ENCODE assay signal across 15 mouse cellular contexts in genomic region chr1:93211019-93211418, GRCm38 (mm10). TPM values are rescaled to one million over a fixed set of nuclear protein-coding genes. Genes with fewer than 3 reads are reported as not detected.
A peak's percentile ranks its signal among the peaks of the same experiment; 100 is the strongest.
DNase-seq lines count a peak whose midpoint lies in the region; ATAC-seq and TF ChIP-seq lines count a peak whose summit lies in the region.
"Had no signal": no experiment of that assay in that cellular context is flagged by ENCODE, and none has a peak within 500 bp of the region (broad histone marks: within the 10 kb centered on the region; RNA-seq: fewer than 3 reads in every experiment).

No protein-coding gene starts in this region.

- H3K4me3 ChIP-seq in intestine, embryonic 14.5 days (ENCODE audit: low read depth, low read length) = no peak overlapping the region
- H3K4me3 ChIP-seq in intestine, postnatal 0 days (ENCODE audit: low read depth, low read length) = no peak overlapping the region
- peak overlapping the region; percentile 32; the same call in 1 of the 2 replicates for H3K4me3 ChIP-seq in E14TG2a.4 (replicated peaks; ENCODE audit: low read length)
- H3K4me3 ChIP-seq in limb, embryonic 11.5 days (ENCODE audit: low read depth, low read length) = no peak overlapping the region
- no peak overlapping the region for H3K4me3 ChIP-seq in cerebellum, adult 2 months (replicated peaks; ENCODE audit: insufficient read depth, low read depth, low read length)
- H3K4me3 ChIP-seq: forebrain, embryonic 12.5 days had no signal

- H3K9ac ChIP-seq in intestine, embryonic 14.5 days (ENCODE audit: low read length) = no peak overlapping the region
- no peak overlapping the region for H3K9ac ChIP-seq in intestine, postnatal 0 days (ENCODE audit: low read depth, low read length)
- no peak overlapping the region for H3K9ac ChIP-seq in limb, embryonic 11.5 days (ENCODE audit: low read length)
- H3K9ac ChIP-seq: forebrain, embryonic 12.5 days had no signal

- TF ChIP-seq CTCF in intestine, postnatal 0 days (IDR thresholded peaks at IDR 0.05; ENCODE audit: low read depth) = no peak
- TF ChIP-seq CTCF in E14TG2a.4 (conservative IDR thresholded peaks at IDR 0.05; ENCODE audit: low read length) = no peak
- TF ChIP-seq CTCF in cerebellum, adult 2 months (IDR thresholded peaks at IDR 0.05; ENCODE audit: borderline replicate concordance, insufficient read depth, low read depth, low read length) = no peak

- no peak for ATAC-seq in intestine, embryonic 14.5 days (replicated peaks; ENCODE audit: low FRiP score, low TSS enrichment, low read depth)
- no peak for ATAC-seq in intestine, postnatal 0 days
- ATAC-seq in limb, embryonic 11.5 days (ENCODE audit: insufficient number of reproducible peaks, low FRiP score, low TSS enrichment, low read depth) = no peak

- H3K36me3 ChIP-seq in intestine, embryonic 14.5 days (ENCODE audit: control insufficient read depth, insufficient read depth, low read length) = no peaks in the 10 kb centered on the region
- H3K36me3 ChIP-seq in intestine, postnatal 0 days (ENCODE audit: control insufficient read depth, insufficient read depth) = no peaks in the 10 kb centered on the region
- peaks cover 20% of the 10 kb centered on the region; the same call in 1 of the 2 replicates for H3K36me3 ChIP-seq in E14TG2a.4 (ENCODE audit: insufficient read depth, low read length)
- no peaks in the 10 kb centered on the region for H3K36me3 ChIP-seq in limb, embryonic 11.5 days (ENCODE audit: control insufficient read depth, insufficient read depth, low read length)
- H3K36me3 ChIP-seq: forebrain, embryonic 12.5 days had no signal

- H3K27ac ChIP-seq in intestine, embryonic 14.5 days (ENCODE audit: low read depth) = peak overlapping the region; percentile 39; the same call in 1 of the 2 replicates
- H3K27ac ChIP-seq in intestine, postnatal 0 days (ENCODE audit: low read depth, low read length) = no peak overlapping the region
- peak overlapping the region; percentile 74; the same call in 1 of the 2 replicates for H3K27ac ChIP-seq in limb, embryonic 11.5 days (replicated peaks; ENCODE audit: low read depth, low read length)
- H3K27ac ChIP-seq in cerebellum, adult 2 months (ENCODE audit: insufficient read depth, low read length) = no peak overlapping the region

- WGBS in intestine, embryonic 14.5 days = 70% methylated on average over 11 of the region's 11 CpGs
- 74% methylated on average over 11 of the region's 11 CpGs for WGBS in intestine, postnatal 0 days
- WGBS in limb, embryonic 11.5 days = 91% methylated on average over 11 of the region's 11 CpGs
- 65% methylated on average over 11 of the region's 11 CpGs for WGBS in cerebellum, adult 2 months

- TF ChIP-seq POLR2A in cerebellum, adult 2 months (IDR thresholded peaks at IDR 0.05; ENCODE audit: borderline replicate concordance, insufficient read depth, low read length) = no peak

- DNase-seq in intestine, embryonic 14.5 days (ENCODE audit: low spot score) = no peak
- DNase-seq in MN1 (ENCODE audit: low spot score) = peak; percentile 22
- DNase-seq in limb, embryonic 11.5 days (ENCODE audit: low spot score) = no peak
- no peak for DNase-seq in cerebellum, adult 2 months
- no peak for DNase-seq in gastrocnemius, postnatal 10 days
- DNase-seq: right cerebral cortex, postnatal 4 days had no signal

- H3K27me3 ChIP-seq in intestine, embryonic 14.5 days (replicated peaks; ENCODE audit: control insufficient read depth, insufficient read depth, low read length) = no peaks in the 10 kb centered on the region
- H3K27me3 ChIP-seq in intestine, postnatal 0 days (replicated peaks; ENCODE audit: control insufficient read depth, insufficient read depth, low read length) = no peaks in the 10 kb centered on the region
- H3K27me3 ChIP-seq in E14TG2a.4 (ENCODE audit: insufficient read depth, low read length) = 0 out of 2 replicates have a peak, but pooled peaks cover 3% of the 10 kb centered on the region
- H3K27me3 ChIP-seq in limb, embryonic 11.5 days (ENCODE audit: control insufficient read depth, insufficient read depth, low read length) = no peaks in the 10 kb centered on the region
- H3K27me3 ChIP-seq in cerebellum, adult 2 months (ENCODE audit: control insufficient read depth, insufficient read depth, low read length) = no peaks in the 10 kb centered on the region
- H3K27me3 ChIP-seq: forebrain, embryonic 12.5 days had no signal

- no peaks in the 10 kb centered on the region for H3K9me3 ChIP-seq in intestine, embryonic 14.5 days (ENCODE audit: control insufficient read depth, low read length)
- H3K9me3 ChIP-seq in intestine, postnatal 0 days (ENCODE audit: control insufficient read depth) = no peaks in the 10 kb centered on the region
- no peaks in the 10 kb centered on the region for H3K9me3 ChIP-seq in E14TG2a.4 (ENCODE audit: low read length)
- H3K9me3 ChIP-seq in limb, embryonic 11.5 days (ENCODE audit: control insufficient read depth, low read length) = no peaks in the 10 kb centered on the region
- H3K9me3 ChIP-seq: forebrain, embryonic 12.5 days had no signal

- H3K4me1 ChIP-seq in intestine, embryonic 14.5 days (replicated peaks; ENCODE audit: control insufficient read depth, insufficient read depth, low read length) = peaks cover 26% of the 10 kb centered on the region
- peaks cover 6% of the 10 kb centered on the region; the same call in 1 of the 2 replicates for H3K4me1 ChIP-seq in intestine, postnatal 0 days (replicated peaks; ENCODE audit: control insufficient read depth, insufficient read depth, low read length)
- peaks cover 100% of the 10 kb centered on the region for H3K4me1 ChIP-seq in E14TG2a.4 (replicated peaks; ENCODE audit: low read depth, low read length)
- H3K4me1 ChIP-seq in limb, embryonic 11.5 days (ENCODE audit: control insufficient read depth, insufficient read depth, low read length) = peaks cover 38% of the 10 kb centered on the region
- peaks cover 7% of the 10 kb centered on the region for H3K4me1 ChIP-seq in cerebellum, adult 2 months (ENCODE audit: control insufficient read depth, insufficient read depth, low read length)

- H3K4me2 ChIP-seq in intestine, embryonic 14.5 days (ENCODE audit: low read length) = no peak overlapping the region
- H3K4me2 ChIP-seq in intestine, postnatal 0 days (replicated peaks; ENCODE audit: low read depth) = no peak overlapping the region
- no peak overlapping the region for H3K4me2 ChIP-seq in limb, embryonic 11.5 days (ENCODE audit: low read depth, severe bottlenecking)
- H3K4me2 ChIP-seq: forebrain, embryonic 12.5 days had no signal

RNA-seq across cellular contexts. Expression of gene Sned1, which starts 24.6 kb away (rescaled TPM):
- 4.9 and 5.3 TPM in 2 replicates for polyA plus RNA-seq in intestine, embryonic 14.5 days (2014; fragmentation: Nextera tagmentation; extraction: Ambion mirVana)
- polyA plus RNA-seq in intestine, postnatal 0 days (2015; fragmentation: Nextera tagmentation; extraction: Ambion mirVana) = 0.81 and 1.0 TPM in 2 replicates
- 15.0 and 17.5 TPM in 2 replicates for polyA plus RNA-seq in limb, embryonic 11.5 days (2014; fragmentation: Nextera tagmentation; extraction: Ambion mirVana)
- 18.5 and 20.6 TPM in 2 replicates for polyA plus RNA-seq in cerebellum, adult 2 months (2012; rRNA removed)
- total RNA-seq in gastrocnemius, postnatal 10 days (2021) = 1 to 10 TPM; 5.9 to 9.7 TPM

RNA-seq across cellular contexts. Expression of gene Crocc2, which starts 42.5 kb away (rescaled TPM):
- 0.04 and 0.16 TPM in 2 replicates for polyA plus RNA-seq in intestine, embryonic 14.5 days (2014; fragmentation: Nextera tagmentation; extraction: Ambion mirVana)
- 0.04 TPM in 1 of 2 replicates, not detected in the other for polyA plus RNA-seq in intestine, postnatal 0 days (2015; fragmentation: Nextera tagmentation; extraction: Ambion mirVana)
- polyA plus RNA-seq in limb, embryonic 11.5 days (2014; fragmentation: Nextera tagmentation; extraction: Ambion mirVana) = 0.28 and 0.32 TPM in 2 replicates
- 0.28 and 0.54 TPM in 2 replicates for polyA plus RNA-seq in cerebellum, adult 2 months (2012; rRNA removed)
- total RNA-seq in gastrocnemius, postnatal 10 days (2021) = under 1 TPM in 1 of 2 experiments, not detected in 1; 0.05 TPM
- total RNA-seq: gastrocnemius, postnatal 36 days; liver, adult 2 months had no signal
- polyA plus RNA-seq: liver, adult 2 months had no signal

RNA-seq across cellular contexts. Expression of gene 2310007B03Rik, which starts 50.3 kb away (rescaled TPM):
- polyA plus RNA-seq in intestine, embryonic 14.5 days (2014; fragmentation: Nextera tagmentation; extraction: Ambion mirVana) = 3.2 and 3.9 TPM in 2 replicates
- polyA plus RNA-seq in intestine, postnatal 0 days (2015; fragmentation: Nextera tagmentation; extraction: Ambion mirVana) = 22.5 and 24.3 TPM in 2 replicates
- polyA plus RNA-seq in limb, embryonic 11.5 days (2014; fragmentation: Nextera tagmentation; extraction: Ambion mirVana) = 0.16 and 0.25 TPM in 2 replicates
- 0.10 TPM in 1 of 2 replicates, not detected in the other for polyA plus RNA-seq in cerebellum, adult 2 months (2012; rRNA removed)
- not detected for total RNA-seq in gastrocnemius, postnatal 10 days (2021)
- total RNA-seq: adrenal gland, postnatal 36 days; gastrocnemius, postnatal 36 days; layer of hippocampus, adult 8-10 months; liver, adult 2 months had no signal
- polyA plus RNA-seq: cortical plate, adult 2 months; testis, adult 2 months had no signal

Comparison
In these comparisons a context has a peak if more than half of its experiments do, and no peak if none do; other contexts are left out.
1. H3K27ac ChIP-seq: peak in intestine, embryonic 14.5 days (single experiment) and limb, embryonic 11.5 days (single experiment); none in intestine, postnatal 0 days (single experiment) and cerebellum, adult 2 months (single experiment).